Mouse (Mus musculus) spleen, embryonic (tissue): Measurements from ENCODE around the gene Glis2.

Source experiments
- CTCF ChIA-PET: fragments of 350-600 bp; sonication (Branson Sonifier 250); formaldehyde crosslinking; loops from one replicate; lab custom pipeline; 2022; lab: Charles Lee

Glis2 gene

GRCm38 (mm10) chr16:4578630-4579029 lies 15.9 kb upstream of the Glis2 start:
- CTCF ChIA-PET, result interaction anchor here (0.6 kb wide), 1 partner anchor 414 kb away, joined by 4 read pairs; no protein-coding TSS in a partner anchor

GRCm38 (mm10) chr16:4581179-4581578 lies 13.3 kb upstream of the Glis2 start:
- CTCF ChIA-PET, result interaction anchor here (0.5 to 0.7 kb wide), 2 partner anchors 12 to 31 kb away, joined by 3 to 9 read pairs; no protein-coding TSS in a partner anchor

- CTCF ChIA-PET, result no interaction called here
Measured at GRCm38 (mm10) chr16:4583807-4584206, 10.7 kb upstream of the Glis2 start.

GRCm38 (mm10) chr16:4584438-4584837 lies 10.1 kb upstream of the Glis2 start:
- CTCF ChIA-PET, result interaction anchor here (0.8 kb wide), 1 partner anchor 8 kb away, joined by 4 read pairs; no protein-coding TSS in a partner anchor

GRCm38 (mm10) chr16:4585642-4586530 lies 8.6 kb upstream of the Glis2 start:
- CTCF ChIA-PET, result no interaction called here

GRCm38 (mm10) chr16:4586531-4587123 lies 7.9 kb upstream of the Glis2 start:
- CTCF ChIA-PET, result interaction anchor here (0.5 kb wide), 1 partner anchor 55 kb away, joined by 7 read pairs; no protein-coding TSS in a partner anchor

- CTCF ChIA-PET, result interaction anchor here (0.5 kb wide), 1 partner anchor 20 kb away, joined by 4 read pairs; no protein-coding TSS in a partner anchor
Measured at GRCm38 (mm10) chr16:4587516-4588210, 6.8 kb upstream of the Glis2 start.

GRCm38 (mm10) chr16:4590236-4590635 lies 4.3 kb upstream of the Glis2 start:
- CTCF ChIA-PET, result no interaction called here

GRCm38 (mm10) chr16:4592909-4593875 lies 1.3 kb upstream of the Glis2 start:
- CTCF ChIA-PET, result interaction anchor here (0.6 to 1.0 kb wide), 2 partner anchors 9 to 255 kb away, joined by 4 read pairs; no protein-coding TSS in a partner anchor

- CTCF ChIA-PET, result interaction anchor here (0.7 to 0.9 kb wide), 3 partner anchors 13 to 432 kb away, joined by 3 to 4 read pairs (median 3); no protein-coding TSS in a partner anchor
Measured at GRCm38 (mm10) chr16:4594814-4595526, 457 bp downstream of the Glis2 start.

GRCm38 (mm10) chr16:4595527-4595963 lies 1.0 kb downstream of the Glis2 start:
- CTCF ChIA-PET, result interaction anchor here (0.7 to 0.9 kb wide), 3 partner anchors 13 to 431 kb away, joined by 3 to 4 read pairs (median 3); no protein-coding TSS in a partner anchor

- CTCF ChIA-PET, result interaction anchor here (0.6 to 0.7 kb wide), 2 partner anchors 22 to 215 kb away, joined by 3 to 9 read pairs; no protein-coding TSS in a partner anchor
Measured at GRCm38 (mm10) chr16:4596141-4596728, 1.7 kb downstream of the Glis2 start.

- CTCF ChIA-PET, result interaction anchor here (0.6 kb wide), 1 partner anchor 216 kb away, joined by 9 read pairs; no protein-coding TSS in a partner anchor
Measured at GRCm38 (mm10) chr16:4596836-4597235, 2.3 kb downstream of the Glis2 start.

GRCm38 (mm10) chr16:4597296-4597695 lies 2.8 kb downstream of the Glis2 start:
- CTCF ChIA-PET, result no interaction called here

GRCm38 (mm10) chr16:4598041-4598440 lies 3.5 kb downstream of the Glis2 start:
- CTCF ChIA-PET, result no interaction called here

GRCm38 (mm10) chr16:4598891-4599543 lies 4.5 kb downstream of the Glis2 start:
- CTCF ChIA-PET, result no interaction called here

- CTCF ChIA-PET, result no interaction called here
Measured at GRCm38 (mm10) chr16:4599616-4600015, 5.1 kb downstream of the Glis2 start.

GRCm38 (mm10) chr16:4600701-4601310 lies 6.3 kb downstream of the Glis2 start:
- CTCF ChIA-PET, result no interaction called here
